Mouse (Mus musculus) limb, embryonic 15.5 days (tissue): ENCODE results near the gene Gm12216. TPM values are rescaled to one million over a fixed set of nuclear protein-coding genes. Genes with fewer than 3 reads are reported as not detected.

Experiments
- ATAC-seq: fragments of 200-750 bp; cut with Nextera tagmentation; 2 replicates; pipeline ENCODE4 v1.8.0; 2017; ENCODE audit warnings: low read depth, moderate TSS enrichment; ENCODE audit not compliant: insufficient number of reproducible peaks, low FRiP score, low TSS enrichment
- H3K27ac ChIP-seq: fragments of 300-500 bp; sonication (generic); 2 replicates; pipeline ENCODE4 v1.5.1; 2015; ENCODE audit warnings: moderate library complexity, mild to moderate bottlenecking, inconsistent platforms
- H3K27me3 ChIP-seq: fragments of 300-500 bp; sonication (generic); 2 replicates; pipeline ENCODE4 v1.6.1; 2015; ENCODE audit warnings: inconsistent platforms
- H3K36me3 ChIP-seq: fragments of 300-500 bp; sonication (generic); 2 replicates; pipeline ENCODE4 v1.6.1; 2015; ENCODE audit warnings: inconsistent platforms
- H3K4me1 ChIP-seq: fragments of 300-500 bp; sonication (generic); 2 replicates; pipeline ENCODE4 v1.6.1; 2015; ENCODE audit warnings: inconsistent platforms
- H3K4me2 ChIP-seq: fragments of 300-500 bp; sonication (generic); 2 replicates; pipeline ENCODE4 v1.6.1; 2015; ENCODE audit warnings: mild to moderate bottlenecking, inconsistent platforms
- H3K4me3 ChIP-seq: fragments of 300-500 bp; sonication (generic); 2 replicates; pipeline ENCODE4 v1.5.1; 2015; ENCODE audit warnings: mild to moderate bottlenecking, inconsistent platforms
- H3K9ac ChIP-seq: fragments of 300-500 bp; sonication (generic); 2 replicates; pipeline ENCODE4 v1.6.1; 2015; ENCODE audit warnings: inconsistent platforms
- H3K9me3 ChIP-seq: fragments of 300-500 bp; sonication (generic); 2 replicates; pipeline ENCODE4 v1.6.1; 2016; ENCODE audit warnings: inconsistent platforms
- WGBS: fragments of 180-500 bp; shearing (Covaris S2); methylation state at CpG from one replicate; pipeline ENCODE4 v1.1.7; 2015; 5-methylcytosine and 5-hydroxymethylcytosine counted together
- polyA plus RNA-seq: library from polyadenylated mRNA; unstranded; fragments of >200 nt; fragmentation: Nextera tagmentation; extraction: Ambion mirVana; gene quantifications from 2 replicates; pipeline ENCODE4 v1.2.1, GENCODE M21; 2015

Gene Gm12216
- polyA plus RNA-seq, 1 experiment from 2014 or later, result 0.37 TPM

DNA sequence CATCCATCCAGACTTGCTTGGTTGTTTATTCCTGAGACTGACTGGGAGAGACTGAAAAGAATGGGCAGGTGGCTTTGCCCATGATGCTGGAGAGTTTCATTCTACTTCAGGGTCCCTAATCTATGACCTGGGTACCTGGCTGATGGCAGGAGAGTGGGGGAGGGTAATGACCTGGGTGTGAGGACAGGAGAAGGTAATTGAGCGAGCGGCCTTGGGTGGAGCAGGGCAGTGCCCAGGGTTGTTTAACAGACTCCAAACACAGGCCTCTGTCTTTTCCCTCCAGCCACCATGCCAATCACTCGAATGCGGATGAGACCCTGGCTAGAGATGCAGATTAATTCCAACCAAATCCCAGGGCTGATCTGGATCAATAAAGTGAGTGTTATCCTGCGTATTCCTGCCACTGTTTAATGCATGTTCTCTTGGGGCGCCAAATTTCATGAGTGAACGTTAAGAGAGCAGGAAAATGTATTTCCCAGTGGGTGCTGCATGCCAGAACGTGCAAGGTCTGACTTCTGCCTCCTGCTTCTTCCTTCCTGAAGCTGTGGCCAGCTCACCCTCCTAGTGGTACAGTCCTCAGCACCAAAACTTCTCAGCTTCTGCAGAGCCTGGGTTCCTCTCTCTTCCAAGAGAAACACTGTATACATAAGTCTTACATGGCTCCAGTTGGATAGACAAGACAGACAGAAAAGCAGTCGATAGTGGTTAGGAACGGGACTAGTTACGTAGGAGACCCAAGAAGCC is 87.9 kb downstream of the Gm12216 start:
- no peak for ATAC-seq
- Histone ChIP-seq H3K27ac (no peak overlapping the region), H3K9me3 (no peaks in the 10 kb centered on the region), H3K4me1 (peaks cover 26% of the 10 kb centered on the region), H3K4me3 (peak overlapping the region; percentile 79), H3K36me3 (peaks cover 26% of the 10 kb centered on the region), H3K27me3 (no peaks in the 10 kb centered on the region), H3K4me2 (peak overlapping the region; percentile 85), H3K9ac (no peak overlapping the region)
- WGBS, result 78% methylated on average over 11 of the region's 11 CpGs

DNA sequence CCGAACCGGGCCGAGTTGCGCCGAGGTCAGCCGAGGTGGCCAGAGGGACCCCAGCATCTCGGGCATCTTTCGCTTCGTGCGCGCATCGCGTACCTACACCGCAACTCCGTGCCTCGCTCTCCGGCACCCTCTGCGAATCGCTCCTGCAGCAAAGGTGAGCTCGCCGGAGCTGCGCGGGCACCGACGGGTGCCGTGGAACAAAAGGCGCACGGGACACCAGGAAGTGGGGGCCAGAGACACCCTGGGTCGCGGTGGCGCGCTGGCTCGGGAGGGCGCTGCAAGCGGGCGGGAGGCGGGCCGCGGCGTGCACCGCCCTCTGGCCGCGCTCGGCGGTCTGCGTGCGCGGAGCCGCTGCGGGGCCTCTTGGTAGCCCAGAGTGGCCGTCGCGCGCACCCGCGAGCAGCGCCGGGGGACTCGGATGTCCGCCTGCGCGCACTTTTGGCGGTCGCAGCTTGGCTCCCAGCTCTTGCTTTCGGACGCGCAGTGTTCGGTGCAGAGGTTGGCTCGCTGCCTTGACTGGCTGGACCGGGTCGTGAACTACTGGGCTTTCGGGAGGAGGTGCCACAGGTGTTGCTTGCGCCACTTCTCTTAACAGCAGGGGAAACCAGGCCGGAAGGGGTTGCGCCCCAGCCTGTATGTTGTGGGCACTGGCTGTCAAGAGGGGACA is 88.8 kb downstream of the Gm12216 start:
- WGBS, result under 1% methylated on average over 74 of the region's 75 CpGs
- peak overlapping the region; percentile 82 for H3K27ac ChIP-seq
- H3K27me3 ChIP-seq, result no peaks in the 10 kb centered on the region
- peaks cover 26% of the 10 kb centered on the region for H3K4me1 ChIP-seq
- peaks cover 18% of the 10 kb centered on the region; the same call in 1 of the 2 replicates for H3K36me3 ChIP-seq
- H3K9ac ChIP-seq, result peak overlapping the region; percentile 63
- no peaks in the 10 kb centered on the region for H3K9me3 ChIP-seq
- peak overlapping the region; percentile 85 for H3K4me2 ChIP-seq
- ATAC-seq, result peak; percentile 66; the same call in 1 of the 2 replicates
- H3K4me3 ChIP-seq, result peak overlapping the region; percentile 79

DNA sequence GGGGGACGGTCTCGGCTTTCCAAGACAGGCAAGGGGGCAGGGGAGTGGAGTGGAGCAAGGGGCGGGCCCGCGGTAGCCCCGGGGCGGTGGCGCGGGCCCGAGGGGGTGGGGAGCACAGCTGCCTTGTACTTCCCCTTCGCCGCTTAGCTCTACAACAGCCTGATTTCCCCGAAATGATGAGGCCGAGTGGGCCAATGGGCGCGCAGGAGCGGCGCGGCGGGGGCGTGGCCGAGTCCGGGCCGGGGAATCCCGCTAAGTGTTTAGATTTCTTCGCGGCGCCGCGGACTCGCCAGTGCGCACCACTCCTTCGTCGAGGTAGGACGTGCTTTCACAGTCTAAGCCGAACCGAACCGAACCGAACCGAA is 89.3 kb downstream of the Gm12216 start, which contains the start of gene Irf1:
Irf1 (plus strand) TSS at position 255 of the 365 bp plus-strand sequence.
- under 1% methylated on average over 40 of the region's 40 CpGs for WGBS
- no peaks in the 10 kb centered on the region for H3K27me3 ChIP-seq

DNA sequence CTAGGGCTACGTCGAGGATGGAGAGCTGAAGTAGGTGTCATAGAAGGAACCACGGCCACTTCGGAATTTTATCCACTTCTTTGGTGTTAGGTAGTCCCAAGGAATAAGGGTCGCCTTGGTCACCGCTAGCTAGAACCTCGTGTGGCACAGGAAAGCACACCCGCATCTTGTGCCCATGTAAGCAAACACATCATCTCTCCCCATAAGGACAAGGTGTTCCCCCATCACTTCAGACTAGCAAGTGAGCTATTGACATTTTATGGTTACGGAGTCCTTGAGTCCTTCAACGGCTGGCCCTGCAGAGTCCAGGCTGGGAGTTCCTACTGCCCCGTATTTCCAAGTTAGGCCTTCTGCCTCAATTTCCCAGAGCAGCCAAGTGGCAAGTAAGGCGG is 89.9 kb downstream of the Gm12216 start:
- H3K9ac ChIP-seq, result 0 out of 2 replicates have a peak overlapping the region, but pooled peaks have one; percentile 17
- WGBS, result 55% methylated on average over 12 of the region's 12 CpGs
- no peaks in the 10 kb centered on the region for H3K27me3 ChIP-seq

More for the DNA sequence above, 89.3 kb downstream of the Gm12216 start, which contains the start of gene Irf1:
- H3K36me3 ChIP-seq, result peaks cover 13% of the 10 kb centered on the region; the same call in 1 of the 2 replicates
- H3K27ac ChIP-seq, result peak within 1 kb of the TSS; percentile 82
- peak within 1 kb of the TSS; percentile 63 for H3K9ac ChIP-seq
- H3K9me3 ChIP-seq, result no peaks in the 10 kb centered on the region
- H3K4me1 ChIP-seq, result peaks cover 27% of the 10 kb centered on the region
- peak; percentile 88 for ATAC-seq
- peak within 1 kb of the TSS; percentile 85 for H3K4me2 ChIP-seq
- peak within 1 kb of the TSS; percentile 79 for H3K4me3 ChIP-seq

DNA sequence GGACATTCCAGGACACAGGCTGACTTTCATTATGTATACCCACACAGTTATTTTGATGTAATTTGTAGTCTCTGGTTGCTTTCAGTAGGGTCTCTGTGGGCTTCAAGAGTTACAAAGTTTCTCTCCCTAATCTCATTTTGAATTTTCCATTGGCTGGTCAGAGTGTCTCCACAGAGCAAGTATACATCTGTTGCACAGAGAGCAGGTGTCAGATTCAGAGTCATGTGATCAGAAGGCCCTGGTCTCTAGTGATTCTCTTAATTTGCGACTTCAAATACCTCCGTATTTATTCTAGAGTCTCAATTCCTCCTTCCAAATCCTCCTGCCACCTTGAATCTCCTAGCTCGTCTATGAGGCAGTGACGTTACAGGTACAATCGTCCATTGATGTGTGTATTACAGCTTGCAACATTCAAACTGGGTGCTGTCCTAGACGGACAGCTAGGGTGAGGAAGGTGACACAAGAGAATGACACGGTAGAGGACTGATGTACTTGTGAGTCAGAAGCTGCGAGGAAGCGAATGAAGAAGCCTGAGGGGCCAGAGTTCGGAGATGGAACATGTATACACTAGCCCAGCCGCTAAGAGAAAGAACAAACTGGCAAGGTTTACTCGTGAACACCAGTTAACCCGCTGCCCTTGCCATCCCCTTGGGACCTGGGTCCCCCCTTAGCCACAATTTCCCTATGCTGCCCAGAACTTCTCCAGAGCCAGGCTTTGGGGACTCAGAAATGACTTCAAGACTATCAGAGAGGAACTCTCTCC is 90.5 kb downstream of the Gm12216 start:
- Histone ChIP-seq H3K4me2 (no peak overlapping the region), H3K9me3 (no peaks in the 10 kb centered on the region), H3K27ac (no peak overlapping the region), H3K36me3 (0 out of 2 replicates have a peak, but pooled peaks cover 1% of the 10 kb centered on the region), H3K4me1 (peaks cover 39% of the 10 kb centered on the region), H3K9ac (no peak overlapping the region), H3K27me3 (no peaks in the 10 kb centered on the region), H3K4me3 (no peak overlapping the region)
- ATAC-seq, result no peak
- WGBS, result 62% methylated on average over 13 of the region's 13 CpGs

More for the DNA sequence above, 89.9 kb downstream of the Gm12216 start:
- H3K4me2 ChIP-seq, result peak overlapping the region; percentile 85
- no peak for ATAC-seq
- H3K9me3 ChIP-seq, result no peaks in the 10 kb centered on the region
- H3K27ac ChIP-seq, result peak overlapping the region; percentile 57; the same call in 1 of the 2 replicates
- peaks cover 33% of the 10 kb centered on the region for H3K4me1 ChIP-seq
- H3K36me3 ChIP-seq, result peaks cover 7% of the 10 kb centered on the region; the same call in 1 of the 2 replicates
- H3K4me3 ChIP-seq, result peak overlapping the region; percentile 79

DNA sequence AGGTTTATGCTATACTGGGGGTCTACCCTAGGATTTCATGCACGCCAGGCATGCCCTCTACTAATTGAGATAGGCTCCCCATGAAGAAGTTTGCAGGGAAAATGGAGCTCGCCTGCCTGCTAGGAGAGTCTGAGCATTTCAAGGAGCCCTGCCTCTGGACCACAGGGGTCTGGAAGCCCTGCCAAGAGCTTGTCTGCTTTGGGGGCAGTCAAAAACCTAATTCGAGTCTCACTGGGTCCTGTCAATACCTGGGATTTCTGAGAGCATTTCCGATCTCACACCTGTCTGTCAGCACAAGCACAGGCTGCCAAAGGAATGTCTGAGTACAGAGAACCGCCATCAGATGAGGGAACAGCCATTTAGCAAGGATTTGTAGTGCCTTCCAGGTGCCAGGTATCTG is 94.5 kb downstream of the Gm12216 start:
- peak overlapping the region; percentile 91 for H3K27ac ChIP-seq
- H3K9me3 ChIP-seq, result no peaks in the 10 kb centered on the region
- WGBS, result 45% methylated on average over 5 of the region's 5 CpGs
- H3K4me2 ChIP-seq, result peak overlapping the region; percentile 66; the same call in 1 of the 2 replicates
- peaks cover 53% of the 10 kb centered on the region for H3K4me1 ChIP-seq
- no peak for ATAC-seq
- H3K36me3 ChIP-seq, result no peaks in the 10 kb centered on the region
- no peak overlapping the region for H3K4me3 ChIP-seq
- H3K9ac ChIP-seq, result no peak overlapping the region
- H3K27me3 ChIP-seq, result no peaks in the 10 kb centered on the region

DNA sequence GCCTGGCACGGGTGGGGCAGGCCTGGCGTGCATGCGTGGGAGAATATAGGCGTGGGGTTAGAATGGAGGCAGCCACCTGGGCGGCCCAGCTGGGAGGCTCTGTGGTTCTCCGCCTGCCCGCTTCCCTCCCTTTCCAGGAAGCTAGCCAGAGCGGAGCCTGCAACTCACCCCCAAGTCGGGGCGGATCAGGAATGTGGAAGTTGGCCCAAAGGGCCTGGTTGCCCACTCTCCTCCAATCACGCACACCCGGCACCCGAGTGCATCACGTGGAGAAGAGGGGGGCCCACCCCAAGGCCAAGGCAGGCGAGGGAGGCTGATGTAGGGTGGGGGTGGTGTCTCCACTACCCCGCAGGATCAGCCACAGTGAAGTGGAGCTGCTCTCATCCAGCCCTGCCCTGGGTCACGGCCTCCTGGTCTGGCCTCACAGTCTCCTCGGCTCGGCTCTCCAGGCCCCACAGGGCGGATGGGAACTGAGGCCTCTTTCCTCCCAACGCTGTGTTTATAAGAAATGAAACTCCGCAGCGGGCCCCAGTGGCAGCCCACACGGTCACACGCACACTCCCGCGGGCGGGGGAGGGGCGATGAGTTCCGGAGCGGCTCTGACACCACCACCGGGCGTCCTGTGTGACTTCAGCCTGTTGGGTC is 95.4 kb downstream of the Gm12216 start:
- Histone ChIP-seq H3K36me3 (no peaks in the 10 kb centered on the region), H3K4me1 (peaks cover 55% of the 10 kb centered on the region), H3K4me2 (peak overlapping the region; percentile 66), H3K27me3 (no peaks in the 10 kb centered on the region), H3K9me3 (no peaks in the 10 kb centered on the region), H3K27ac (peak overlapping the region; percentile 91), H3K4me3 (peak overlapping the region; percentile 34), H3K9ac (0 out of 2 replicates have a peak overlapping the region, but pooled peaks have one; percentile 18)
- peak; percentile 85 for ATAC-seq
- under 1% methylated on average over 31 of the region's 33 CpGs for WGBS

DNA sequence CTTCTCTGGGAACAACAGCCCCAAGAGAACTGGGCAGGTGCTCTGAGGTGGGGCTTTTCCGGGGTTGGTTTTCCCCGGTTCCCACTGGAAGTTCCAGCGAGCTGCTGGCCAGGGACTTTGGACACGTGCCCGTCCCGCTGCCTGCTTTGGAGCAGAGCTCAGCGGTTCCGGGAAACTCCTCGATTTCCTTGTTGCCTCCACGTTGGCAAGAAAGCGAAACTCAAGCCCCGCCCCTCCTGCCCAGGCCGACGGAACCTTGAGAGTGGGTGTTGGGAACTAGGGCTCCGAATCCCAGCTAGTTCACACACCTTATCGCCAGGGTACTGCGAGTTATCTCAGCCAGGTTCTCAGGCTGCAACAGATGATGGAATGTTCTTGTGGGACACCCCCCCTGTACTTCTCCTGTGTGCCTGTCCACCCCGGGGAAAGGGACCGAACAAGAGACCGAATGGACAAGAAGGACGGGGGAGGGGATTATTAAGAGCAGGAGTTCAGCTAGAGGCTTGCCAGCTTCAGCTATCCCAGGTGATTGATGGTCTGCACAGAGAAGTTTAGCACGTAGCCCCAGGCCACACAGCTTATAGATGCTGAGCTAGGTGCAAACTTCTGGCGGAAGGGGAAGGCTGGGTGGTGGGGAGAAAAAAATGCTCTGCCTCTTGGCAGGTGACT is 96.1 kb downstream of the Gm12216 start:
- peak overlapping the region; percentile 34 for H3K4me3 ChIP-seq
- H3K9me3 ChIP-seq, result no peaks in the 10 kb centered on the region
- H3K36me3 ChIP-seq, result no peaks in the 10 kb centered on the region
- peak overlapping the region; percentile 66 for H3K4me2 ChIP-seq
- H3K4me1 ChIP-seq, result peaks cover 57% of the 10 kb centered on the region
- WGBS, result 3% methylated on average over 23 of the region's 23 CpGs
- ATAC-seq, result no peak
- H3K27ac ChIP-seq, result peak overlapping the region; percentile 91
- no peaks in the 10 kb centered on the region for H3K27me3 ChIP-seq
- H3K9ac ChIP-seq, result 0 out of 2 replicates have a peak overlapping the region, but pooled peaks have one; percentile 18

DNA sequence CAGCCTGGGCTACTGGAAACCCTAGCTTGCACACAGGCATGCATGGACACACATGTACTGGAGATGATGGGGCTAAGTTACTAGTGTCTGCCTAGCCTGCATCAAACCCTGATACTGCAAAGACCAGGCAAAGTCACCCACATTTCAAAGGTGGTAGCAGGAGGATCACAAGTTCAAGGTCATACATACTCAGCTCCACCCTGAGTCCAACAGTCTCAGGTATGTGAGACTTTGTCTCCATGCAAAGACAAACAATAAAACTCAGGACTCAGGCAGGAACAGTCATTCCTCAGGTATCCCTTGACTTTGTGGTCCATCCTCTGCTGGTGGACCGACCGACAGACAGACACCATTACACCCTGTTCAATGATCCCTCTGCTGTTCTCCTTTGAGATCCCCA is 96.6 kb downstream of the Gm12216 start:
- no peak overlapping the region for H3K9ac ChIP-seq
- 40% methylated on average over 2 of the region's 2 CpGs for WGBS

DNA sequence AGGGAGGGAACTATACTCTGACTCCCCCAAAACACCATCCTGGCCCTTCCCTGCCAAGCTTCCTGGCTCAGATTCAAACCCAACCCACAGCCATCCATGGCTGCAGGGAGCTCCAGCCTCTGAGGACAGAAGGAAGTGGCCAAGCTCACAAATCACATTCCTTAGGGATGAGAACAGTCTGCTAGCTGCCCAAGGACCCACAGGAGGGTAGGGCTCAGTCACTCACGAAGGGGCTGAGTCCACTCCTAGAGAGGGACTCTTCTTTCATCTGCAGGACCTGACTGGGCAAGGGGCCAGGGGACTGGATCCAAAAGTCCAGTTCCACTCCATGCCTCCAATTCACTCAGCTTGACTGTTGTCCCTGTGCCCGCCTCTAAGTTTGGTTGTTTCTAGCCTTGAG is 97.2 kb downstream of the Gm12216 start:
- peak overlapping the region; percentile 91 for H3K27ac ChIP-seq
- H3K9me3 ChIP-seq, result no peaks in the 10 kb centered on the region
- H3K4me1 ChIP-seq, result peaks cover 57% of the 10 kb centered on the region
- H3K36me3 ChIP-seq, result no peaks in the 10 kb centered on the region
- no peak overlapping the region for H3K4me3 ChIP-seq
- no peaks in the 10 kb centered on the region for H3K27me3 ChIP-seq
- H3K4me2 ChIP-seq, result no peak overlapping the region
- no peak for ATAC-seq
- WGBS, result 56% methylated on average over 2 of the region's 2 CpGs
- H3K9ac ChIP-seq, result no peak overlapping the region

More for the DNA sequence above, 96.6 kb downstream of the Gm12216 start:
- Histone ChIP-seq H3K27ac (peak overlapping the region; percentile 91), H3K27me3 (no peaks in the 10 kb centered on the region), H3K4me1 (peaks cover 57% of the 10 kb centered on the region), H3K9me3 (no peaks in the 10 kb centered on the region), H3K36me3 (no peaks in the 10 kb centered on the region), H3K4me2 (peak overlapping the region; percentile 66), H3K4me3 (peak overlapping the region; percentile 34)
- ATAC-seq, result no peak

DNA sequence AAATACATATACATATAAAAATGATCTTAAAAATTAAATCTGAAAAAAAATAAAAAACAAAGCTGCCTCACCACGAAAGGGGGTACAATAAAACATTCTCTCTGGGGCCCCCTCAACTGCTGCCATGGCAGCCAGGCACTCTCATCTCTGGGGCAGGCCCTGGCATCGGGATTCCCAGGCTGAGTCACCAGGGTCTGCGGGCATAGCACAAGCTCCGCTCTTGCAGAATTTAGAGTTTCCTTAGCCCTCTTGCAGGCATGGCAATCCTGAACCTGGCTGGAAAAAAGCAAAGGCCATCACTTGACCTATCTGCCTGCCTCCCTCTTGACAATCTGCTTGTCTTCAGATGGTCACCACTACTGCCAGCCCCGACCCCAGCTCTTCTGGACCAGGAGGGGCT is 97.8 kb downstream of the Gm12216 start:
- Histone ChIP-seq H3K27me3 (no peaks in the 10 kb centered on the region), H3K27ac (peak overlapping the region; percentile 91), H3K9ac (no peak overlapping the region), H3K4me3 (no peak overlapping the region), H3K9me3 (no peaks in the 10 kb centered on the region), H3K36me3 (no peaks in the 10 kb centered on the region), H3K4me2 (no peak overlapping the region), H3K4me1 (peaks cover 57% of the 10 kb centered on the region)
- ATAC-seq, result no peak
- WGBS, result 69% methylated on average over 5 of the region's 5 CpGs
